Mouse (Mus musculus) lung, postnatal 0 days (tissue): Measurements from ENCODE around the gene Lrmda. TPM values are rescaled to one million over a fixed set of nuclear protein-coding genes. Genes with fewer than 3 reads are reported as not detected.

ENCODE experiments used
- ATAC-seq: fragments of 200-750 bp; cut with Nextera tagmentation; 2 replicates; pipeline ENCODE4 v1.8.0; 2017; ENCODE audit warnings: moderate library complexity
- DNase-seq: peaks from one replicate; pipeline ENCODE4 v3.0.0-alpha.2; 2016; ENCODE audit warnings: low spot score
- H3K27ac ChIP-seq: fragments of 300-500 bp; sonication (generic); 2 replicates; pipeline ENCODE4 v1.5.1; 2014; ENCODE audit warnings: antibody characterized with exemption, mild to moderate bottlenecking, low read length, mixed read lengths
- H3K27me3 ChIP-seq: fragments of 300-500 bp; sonication (generic); replicated peaks from 2 replicates; pipeline ENCODE4 v1.6.1; 2014; ENCODE audit warnings: low read length, mixed read lengths; ENCODE audit not compliant: insufficient read depth
- H3K36me3 ChIP-seq: fragments of 300-500 bp; sonication (generic); 2 replicates; pipeline ENCODE4 v1.6.1; 2014; ENCODE audit warnings: low read length, mixed read lengths; ENCODE audit not compliant: insufficient read depth
- H3K4me1 ChIP-seq: fragments of 300-500 bp; sonication (generic); 2 replicates; pipeline ENCODE4 v1.6.1; 2014; ENCODE audit warnings: antibody characterized with exemption, low read depth, low read length, mixed read lengths; ENCODE audit not compliant: insufficient read depth
- H3K4me2 ChIP-seq: fragments of 300-500 bp; sonication (generic); replicated peaks from 2 replicates; pipeline ENCODE4 v1.6.1; 2014; ENCODE audit warnings: low read depth, mild to moderate bottlenecking, low read length, moderate library complexity, mixed read lengths
- H3K4me3 ChIP-seq: fragments of 300-500 bp; sonication (generic); 2 replicates; pipeline ENCODE4 v1.5.1; 2014; ENCODE audit warnings: low read depth, low read length
- H3K9ac ChIP-seq: fragments of 300-500 bp; sonication (generic); replicated peaks from 2 replicates; pipeline ENCODE4 v1.6.1; 2014; ENCODE audit warnings: low read depth, mild to moderate bottlenecking
- H3K9me3 ChIP-seq: fragments of 300-500 bp; sonication (generic); 2 replicates; pipeline ENCODE4 v1.6.1; 2016; ENCODE audit warnings: low read length, mixed read lengths
- CTCF ChIP-seq: IDR thresholded peaks from 2 replicates; pipeline ENCODE4 v1.5.1; 2016; ENCODE audit warnings: antibody characterized with exemption, mild to moderate bottlenecking
- EP300 ChIP-seq: IDR thresholded peaks from 2 replicates; pipeline ENCODE4 v1.6.1; 2016; ENCODE audit warnings: antibody characterized with exemption, mild to moderate bottlenecking, control low read depth
- WGBS: fragments of 180-500 bp; shearing (Covaris S2); extraction: QIAGEN DNeasy Blood & Tissue Kit; methylation state at CpG from one replicate; pipeline ENCODE4 v1.1.7; 2014; 5-methylcytosine and 5-hydroxymethylcytosine counted together
- microRNA-seq: library from miRNA; unstranded; fragments of <30 nt; microRNA quantifications from one replicate; pipeline ENCODE4, GENCODE M21; 2016
- polyA plus RNA-seq: library from polyadenylated mRNA; unstranded; fragments of >200 nt; fragmentation: Nextera tagmentation; extraction: Ambion mirVana; gene quantifications from 2 replicates; pipeline ENCODE4 v1.2.1, GENCODE M21; 2015

Lrmda gene
- polyA plus RNA-seq, 1 experiment from 2014 or later = 0.86 TPM

- DNase-seq = no peak
- TF ChIP-seq CTCF = no peak
- TF ChIP-seq EP300 = no peak
- WGBS = 65% methylated on average over 4 of the region's 4 CpGs
- no peaks in the 10 kb centered on the region for H3K36me3 ChIP-seq
- H3K4me1 ChIP-seq = no peaks in the 10 kb centered on the region
- ATAC-seq = no peak
- no peak overlapping the region for H3K27ac ChIP-seq
- no peaks in the 10 kb centered on the region for H3K9me3 ChIP-seq
- H3K27me3 ChIP-seq = no peaks in the 10 kb centered on the region
- no peak overlapping the region for H3K9ac ChIP-seq
- H3K4me2 ChIP-seq = no peak overlapping the region
- no peak overlapping the region for H3K4me3 ChIP-seq
Observed at GRCm38 (mm10) chr14:23096405-23096804, 1076.9 kb downstream of the Lrmda start.

Small RNA genes lying within 50 kb of the gene (microRNA-seq; reads per million reads assigned to microRNA genes)
- not detected for gene Gm27532

Other genes with a start within 250 kb of the Lrmda start
- gene Vdac2, start 194.5 kb upstream of the Lrmda start, polyA plus RNA-seq = 220 and 221 TPM in 2 replicates
- 13.0 and 14.7 TPM in 2 replicates for gene Comtd1, start 170.7 kb upstream of the Lrmda start, polyA plus RNA-seq
- gene Zfp503, start 30.1 kb upstream of the Lrmda start, polyA plus RNA-seq = 16.7 and 18.6 TPM in 2 replicates